Mouse (Mus musculus) layer of hippocampus, adult 9-11 months (tissue): Measurements from ENCODE around the gene Plg.
A peak's percentile ranks its signal among the peaks of the same experiment; 100 is the strongest.

Source experiments
- DNase-seq: peaks from one replicate; pipeline ENCODE4 v3.0.0; 2022

Plg gene

GRCm38 (mm10) chr17:12377981-12378705 is at the start of gene Plg:
Plg (plus strand) TSS chr17:12378608.
- DNase-seq = no peak

DNA sequence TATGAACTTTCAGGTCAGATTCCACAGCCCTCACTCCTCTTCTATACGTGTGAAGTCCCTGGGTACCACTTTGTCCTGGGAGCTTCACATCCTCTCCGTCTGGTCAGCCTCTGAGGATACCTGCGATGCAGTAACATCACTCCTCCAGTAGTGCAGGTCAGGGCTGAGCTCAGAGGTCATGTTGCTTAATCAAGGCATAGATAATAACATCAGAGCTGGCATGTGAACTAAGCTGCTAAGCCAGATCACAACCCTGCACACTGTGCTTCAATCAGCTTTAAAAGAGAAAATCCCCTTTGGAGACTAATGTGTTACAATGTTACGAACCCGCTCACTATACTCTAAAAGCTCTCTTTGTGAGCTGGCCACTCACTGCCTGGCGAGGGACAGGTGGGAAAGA is 43.3 kb upstream of the Plg start:
- DNase-seq = no peak

- no peak for DNase-seq
Observed at GRCm38 (mm10) chr17:12336073-12336868, 42.1 kb upstream of the Plg start.

DNA sequence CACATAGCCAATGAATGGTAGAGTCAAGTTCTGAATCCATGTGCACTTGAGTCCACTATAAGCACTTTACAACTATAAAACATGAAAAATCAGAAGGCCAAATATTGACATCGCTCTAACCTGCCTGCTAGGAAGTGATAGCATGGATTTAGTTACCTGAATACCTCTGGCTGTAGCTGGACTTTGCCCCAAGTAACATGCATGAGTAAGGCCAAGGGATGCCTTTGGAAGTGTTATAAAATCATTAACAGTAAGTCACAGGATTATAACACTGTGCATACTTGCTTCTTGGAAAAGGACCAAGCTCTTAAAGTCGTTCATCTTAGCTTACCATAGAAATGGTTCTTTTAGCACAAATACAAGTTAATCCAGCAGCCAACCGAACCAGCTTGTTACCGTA is 41.3 kb upstream of the Plg start:
- DNase-seq = no peak

GRCm38 (mm10) chr17:12343702-12344376 is 34.6 kb upstream of the Plg start:
- DNase-seq = no peak

DNA sequence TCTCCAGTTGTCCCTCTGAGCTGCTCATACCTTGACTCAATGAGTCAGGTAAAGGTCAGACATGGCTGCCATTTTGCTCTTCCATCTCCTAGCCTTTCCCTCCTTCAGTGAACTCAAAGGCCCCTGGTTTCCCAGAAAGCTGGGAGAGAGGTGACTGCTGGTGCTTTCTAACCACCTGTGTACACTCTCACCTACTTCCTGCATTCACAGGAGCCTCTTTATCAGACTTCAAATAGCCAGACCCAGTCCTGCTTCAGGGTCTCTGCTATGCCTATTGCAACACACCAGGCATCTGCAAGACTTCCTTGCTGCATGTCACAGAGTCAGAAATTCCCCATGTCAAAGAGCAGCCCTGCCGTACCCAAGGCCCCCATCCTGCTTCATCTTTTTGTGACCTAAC is 30.9 kb upstream of the Plg start:
- no peak for DNase-seq

- no peak for DNase-seq
Observed at GRCm38 (mm10) chr17:12351564-12351963, 26.8 kb upstream of the Plg start.

GRCm38 (mm10) chr17:12352781-12353180 is 25.6 kb upstream of the Plg start:
- DNase-seq = no peak

GRCm38 (mm10) chr17:12359876-12360275 is 18.5 kb upstream of the Plg start:
- DNase-seq = no peak

- no peak for DNase-seq
Observed at GRCm38 (mm10) chr17:12363601-12364425, 14.6 kb upstream of the Plg start.

DNA sequence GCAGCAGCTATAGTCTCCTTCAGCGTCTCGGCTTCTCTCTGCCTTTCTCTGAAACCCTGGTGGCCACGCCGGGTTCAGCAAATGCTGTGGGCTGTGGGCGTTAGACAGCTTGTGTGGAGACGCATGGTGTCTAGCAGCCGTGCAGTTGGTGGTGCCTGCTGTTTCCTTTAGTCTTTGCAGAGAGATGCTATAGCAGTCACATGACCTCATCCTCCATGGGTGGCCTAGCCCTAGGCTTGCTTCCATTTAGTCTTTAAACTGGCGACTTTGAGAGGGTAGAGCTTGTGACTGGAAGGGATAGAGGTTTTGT is 14.0 kb upstream of the Plg start:
- peak; percentile 76 for DNase-seq

DNA sequence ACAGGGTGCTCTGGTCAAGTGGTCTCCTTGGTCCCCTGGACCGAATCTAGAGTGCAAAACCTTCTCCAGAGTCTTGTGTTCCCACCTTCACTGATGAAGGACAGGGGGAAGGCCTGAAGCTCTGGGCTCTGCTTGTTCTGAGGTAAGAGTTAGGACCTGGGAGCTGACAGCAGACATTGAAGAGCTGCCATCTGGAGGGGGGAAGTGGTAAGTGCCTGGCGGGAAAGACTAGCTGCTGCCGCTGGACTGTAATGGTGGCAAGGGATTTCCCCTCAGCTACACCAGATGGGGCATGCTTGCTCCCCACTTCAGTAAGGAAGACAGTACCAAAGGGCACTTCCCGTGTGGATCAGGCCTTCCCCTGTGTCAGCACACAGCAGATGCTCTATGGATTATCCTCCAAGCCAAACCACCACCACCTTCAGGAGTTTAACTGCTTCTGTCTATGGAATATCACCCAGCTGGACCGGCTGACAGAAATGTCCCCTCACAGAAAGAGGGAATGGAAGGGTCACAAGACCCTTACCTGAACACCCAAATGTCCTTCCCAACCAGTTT is 11.0 kb upstream of the Plg start:
- DNase-seq = peak; percentile 42

DNA sequence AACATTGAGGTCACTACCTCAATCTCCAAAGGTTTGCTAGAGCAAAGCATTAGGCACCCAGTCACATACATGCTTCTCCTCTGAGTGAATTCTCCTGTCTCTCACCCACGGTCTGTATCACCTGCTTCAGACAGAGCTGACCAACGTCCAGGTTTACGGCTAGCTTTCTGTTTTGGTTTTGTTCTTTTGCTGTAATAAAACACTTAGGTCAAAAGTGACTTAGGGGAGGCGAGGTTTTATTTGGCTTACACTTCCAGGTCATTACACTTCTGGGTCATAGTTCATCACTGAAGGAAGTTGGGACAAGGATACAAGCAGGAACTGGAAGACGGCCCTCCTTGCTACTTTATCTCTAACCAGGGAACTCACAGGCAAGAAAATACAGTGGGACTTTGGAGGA is 9.0 kb upstream of the Plg start:
- DNase-seq = no peak

GRCm38 (mm10) chr17:12370289-12370688 is 8.1 kb upstream of the Plg start:
- DNase-seq = no peak

DNA sequence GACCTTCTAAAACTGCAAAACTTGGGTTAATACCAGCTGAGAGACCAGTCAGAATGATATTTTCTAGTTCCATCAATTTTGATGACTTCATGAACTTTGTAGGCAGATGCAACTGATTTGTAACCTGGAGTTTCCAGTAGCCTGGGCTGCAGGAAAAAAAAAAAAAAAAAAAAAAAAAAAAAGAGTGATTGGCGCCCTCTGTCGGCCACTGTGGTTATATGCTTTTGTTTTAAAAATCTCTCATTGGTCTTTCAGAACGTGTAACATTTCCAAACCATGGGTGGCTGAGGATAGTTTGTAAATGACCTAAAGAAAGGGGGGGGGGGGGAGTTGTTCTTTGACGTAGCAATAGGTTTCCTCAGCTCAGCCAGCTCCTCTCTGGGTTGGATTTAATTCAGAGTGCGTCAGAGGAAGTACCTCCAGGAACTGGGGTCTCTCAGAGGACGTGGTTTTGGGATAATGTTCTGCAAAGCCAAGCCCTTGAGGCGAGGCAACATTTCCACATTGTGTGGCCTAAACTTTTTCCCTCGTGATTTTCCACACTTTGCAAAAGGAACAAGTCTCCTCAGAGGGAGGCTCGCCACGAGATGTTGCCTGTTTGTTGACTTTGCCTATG is 7.0 kb upstream of the Plg start:
- DNase-seq = no peak

- DNase-seq = peak; percentile 59
Observed at GRCm38 (mm10) chr17:12372021-12372420, 6.4 kb upstream of the Plg start.

GRCm38 (mm10) chr17:12373601-12374144 is 4.7 kb upstream of the Plg start:
- no peak for DNase-seq

DNA sequence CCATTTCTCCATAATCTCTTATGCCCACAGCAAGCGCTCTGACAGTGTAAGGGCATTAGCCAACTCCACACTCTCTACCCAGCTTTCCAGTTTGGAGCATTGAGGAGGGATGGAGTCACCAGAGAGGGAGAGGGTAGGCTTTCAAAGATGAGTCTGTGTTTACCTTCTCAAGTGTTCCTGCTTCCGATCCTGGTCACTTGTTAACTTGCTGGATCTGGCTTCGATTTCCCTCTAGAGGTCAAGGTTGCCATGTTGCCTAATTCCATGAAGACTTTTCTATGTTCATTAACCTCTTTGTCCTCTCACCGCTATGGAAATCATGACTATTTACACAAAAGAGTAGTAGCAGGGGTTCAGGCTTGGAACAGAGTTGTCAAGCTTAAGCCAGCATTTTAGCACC is 1.9 kb downstream of the Plg start:
- no peak for DNase-seq

DNA sequence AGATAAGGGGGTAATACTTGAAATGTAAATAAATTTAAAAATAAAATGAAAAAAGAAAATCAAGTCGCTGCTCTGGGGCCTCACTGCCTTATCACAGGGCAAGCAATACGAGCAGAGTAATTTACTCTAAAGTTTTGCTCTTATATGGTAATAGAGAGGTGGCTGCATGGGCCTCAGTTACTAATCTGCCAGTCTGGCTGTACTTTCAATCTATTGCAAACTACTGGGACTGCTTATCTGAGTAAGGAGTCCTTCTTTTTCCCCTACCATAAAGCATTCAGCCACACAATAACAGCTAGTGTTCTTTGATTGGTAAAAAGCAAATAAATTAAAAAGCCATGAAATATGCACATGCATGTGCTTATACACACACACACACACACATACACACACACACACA is 3.2 kb downstream of the Plg start:
- no peak for DNase-seq

DNA sequence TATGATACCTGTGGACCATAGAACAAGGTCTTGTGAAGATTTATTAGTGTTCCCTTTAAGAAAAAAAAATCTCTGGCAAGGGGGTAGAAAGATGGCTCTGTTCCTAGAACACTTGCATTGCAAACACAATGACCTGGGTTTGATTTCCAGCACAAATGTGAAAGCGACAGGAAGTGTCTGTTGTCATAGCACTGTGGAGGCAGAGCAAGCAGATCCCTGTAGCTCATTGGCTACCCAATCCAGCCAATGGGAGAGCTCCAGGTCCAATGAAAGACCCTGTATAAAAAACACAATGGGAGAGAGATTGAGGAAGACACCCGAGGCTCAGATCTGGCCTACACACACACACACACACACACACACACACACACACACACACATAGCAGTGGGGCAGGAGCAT is 4.1 kb downstream of the Plg start:
- no peak for DNase-seq

DNA sequence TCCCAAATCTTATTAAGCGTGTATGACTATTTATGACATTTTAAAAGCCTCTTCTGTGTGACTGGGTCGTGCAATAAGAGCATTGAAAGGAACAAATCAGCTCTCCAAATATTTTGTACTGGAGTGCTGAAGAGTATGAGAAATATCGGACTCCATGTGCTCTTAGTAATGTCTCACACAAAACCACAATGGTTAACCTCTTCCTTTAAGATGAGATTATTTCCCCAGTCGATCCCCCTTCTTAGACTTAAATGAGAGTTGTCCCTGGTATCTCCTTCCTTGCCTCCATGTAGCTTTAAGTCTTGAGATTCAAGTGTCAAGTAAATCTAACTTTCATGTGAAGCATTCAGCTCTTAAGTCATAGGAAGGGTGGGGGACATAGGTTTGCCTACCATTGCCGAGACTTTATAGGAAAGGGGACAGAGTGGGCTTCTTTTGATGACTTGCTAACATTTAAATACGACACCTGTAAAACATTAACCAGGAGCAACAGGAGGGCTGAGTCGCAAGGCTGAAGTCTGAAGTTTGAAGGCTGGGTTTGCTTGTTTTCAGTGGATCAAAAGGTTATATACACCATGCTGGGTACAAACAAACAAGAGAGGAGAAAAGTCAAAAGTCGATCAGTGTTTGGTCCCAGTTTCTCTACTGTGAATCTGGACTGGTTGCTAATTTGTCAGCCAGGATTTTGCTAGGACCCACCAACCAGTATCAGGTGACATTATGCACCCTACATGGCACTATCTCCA is 6.8 kb downstream of the Plg start:
- DNase-seq = no peak
